Mouse (Mus musculus) left cerebral cortex, postnatal 4 days (tissue): Measurements from ENCODE around the gene Patz1. TPM values are rescaled to one million over a fixed set of nuclear protein-coding genes. Genes with fewer than 3 reads are reported as not detected.

Experiments used
- DNase-seq: peaks from one replicate; pipeline ENCODE4 v3.0.0-alpha.2; 2022
- intact Hi-C: fragments of 180-260 bp; cut with DNase I; formaldehyde crosslinking; loops from one replicate; pipeline ENCODE4 v1.15.1; 2025
- total RNA-seq, 2 experiments: library from RNA; stranded (reverse); gene quantifications; 2 replicates each; pipeline ENCODE4 v1.2.3; 2021

Patz1 gene
- 10 to 100 TPM; 62.5 to 62.9 TPM for total RNA-seq

GRCm38 (mm10) chr11:3288521-3289301 is at the start of gene Patz1:
Gene Patz1 (plus strand): TSS chr11:3288874.
- peak; percentile 75 for DNase-seq
- intact Hi-C loops, result no loop called here

- no peak for DNase-seq
Measured at GRCm38 (mm10) chr11:3242395-3242794, 46.3 kb upstream of the Patz1 start.

GRCm38 (mm10) chr11:3243771-3244170 is 44.9 kb upstream of the Patz1 start:
- DNase-seq, result peak; percentile 47
- intact Hi-C loops, result no loop called here

More at GRCm38 (mm10) chr11:3242395-3242794, 46.3 kb upstream of the Patz1 start:
- intact Hi-C loops, result no loop called here

- intact Hi-C loops, result no loop called here
- DNase-seq, result no peak
Measured at GRCm38 (mm10) chr11:3247387-3247786, 41.3 kb upstream of the Patz1 start.

- intact Hi-C loops, result no loop called here
- no peak for DNase-seq
Measured at GRCm38 (mm10) chr11:3259537-3259936, 29.1 kb upstream of the Patz1 start.

- DNase-seq, result no peak
- intact Hi-C loops, result no loop called here
Measured at GRCm38 (mm10) chr11:3265291-3266078, 23.2 kb upstream of the Patz1 start.

- intact Hi-C loops, result no loop called here
- DNase-seq, result peak; percentile 98
Measured at GRCm38 (mm10) chr11:3266079-3266685, 22.5 kb upstream of the Patz1 start, which contains the start of gene Drg1. Gene Drg1 (minus strand): TSS chr11:3266415.

GRCm38 (mm10) chr11:3267133-3267532 is 21.5 kb upstream of the Patz1 start:
- intact Hi-C loops, result no loop called here

GRCm38 (mm10) chr11:3269241-3269640 is 19.4 kb upstream of the Patz1 start:
- DNase-seq, result no peak
- intact Hi-C loops, result no loop called here

More at GRCm38 (mm10) chr11:3267133-3267532, 21.5 kb upstream of the Patz1 start:
- no peak for DNase-seq

- intact Hi-C loops, result no loop called here
- DNase-seq, result no peak
Measured at GRCm38 (mm10) chr11:3278351-3278750, 10.3 kb upstream of the Patz1 start.

GRCm38 (mm10) chr11:3279729-3280128 is 8.9 kb upstream of the Patz1 start:
- DNase-seq, result no peak
- intact Hi-C loops, result no loop called here

GRCm38 (mm10) chr11:3282887-3283286 is 5.8 kb upstream of the Patz1 start:
- intact Hi-C loops, result no loop called here
- no peak for DNase-seq

GRCm38 (mm10) chr11:3283645-3284044 is 5.0 kb upstream of the Patz1 start:
- no peak for DNase-seq
- intact Hi-C loops, result no loop called here

GRCm38 (mm10) chr11:3285940-3286339 is 2.7 kb upstream of the Patz1 start:
- DNase-seq, result no peak
- intact Hi-C loops, result no loop called here

- intact Hi-C loops, result no loop called here
- peak; percentile 32 for DNase-seq
Measured at GRCm38 (mm10) chr11:3287131-3287530, 1.5 kb upstream of the Patz1 start.

GRCm38 (mm10) chr11:3287921-3288320 is 753 bp upstream of the Patz1 start:
- intact Hi-C loops, result no loop called here
- DNase-seq, result no peak

GRCm38 (mm10) chr11:3289302-3289802 is 678 bp downstream of the Patz1 start:
- DNase-seq, result peak; percentile 96
- intact Hi-C loops, result no loop called here

- intact Hi-C loops, result no loop called here
- DNase-seq, result peak; percentile 91
Measured at GRCm38 (mm10) chr11:3289803-3290639, 1.3 kb downstream of the Patz1 start.

GRCm38 (mm10) chr11:3290640-3291310 is 2.1 kb downstream of the Patz1 start:
- DNase-seq, result peak; percentile 70
- intact Hi-C loops, result no loop called here
